Mouse (Mus musculus) bone marrow macrophage, adult 2 months (primary cell): ENCODE results near the gene Psmd14.

Source experiments
- CTCF ChIP-seq: IDR thresholded peaks from 2 replicates; pipeline ENCODE4 v1.5.1; 2012; ENCODE audit warnings: low read depth, mild to moderate bottlenecking, low read length, moderate library complexity
- POLR2A ChIP-seq: IDR thresholded peaks from 2 replicates; pipeline ENCODE4 v1.6.1; 2012; ENCODE audit warnings: mild to moderate bottlenecking, low read depth, low read length, borderline replicate concordance

DNA sequence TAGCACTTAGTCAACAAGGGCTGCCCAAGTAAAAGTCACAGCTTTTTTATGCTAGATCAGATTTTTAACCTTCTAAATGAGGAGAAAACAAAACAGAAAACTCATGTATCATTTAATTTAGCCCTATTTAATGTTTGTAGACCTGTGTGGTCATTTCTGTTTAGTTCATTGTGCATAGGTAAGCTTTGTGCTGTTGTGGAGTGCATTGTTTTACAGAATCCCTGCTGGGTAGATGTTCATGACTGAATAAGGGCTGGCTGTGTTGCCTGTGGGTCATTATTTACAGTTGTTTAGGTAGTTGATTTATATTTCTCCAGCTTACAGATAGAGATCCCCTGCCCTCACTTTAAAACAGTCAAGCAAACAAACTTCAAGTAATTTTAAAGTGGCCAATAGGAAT, 40.9 kb downstream of the Psmd14 start:
- TF ChIP-seq CTCF (no peak), POLR2A (no peak)
